Mouse (Mus musculus) inflammation-experienced regulatory T-cells (primary cell): Measurements from ENCODE around the gene Rab33b. TPM values are rescaled to one million over a fixed set of nuclear protein-coding genes. Genes with fewer than 3 reads are reported as not detected.

Experiments used
- polyA plus RNA-seq, 2 experiments: library from polyadenylated mRNA; unstranded; fragments of 100-300 nt; shearing (Covaris generic); gene quantifications; one replicate each; pipeline ENCODE4 v1.2.1; 2017

The Rab33b gene
- polyA plus RNA-seq, result 10 to 100 TPM; 24.3 to 28.8 TPM

GRCm38 (mm10) chr3:51483741-51484359, at the start of gene Rab33b:
Rab33b (plus strand) TSS chr3:51483920.

Other genes with a start within 250 kb of the Rab33b start
- gene Elf2, start 143.3 kb upstream of the Rab33b start, polyA plus RNA-seq, result 100 to 1,000 TPM in 1 of 2 experiments, 10 to 100 TPM in 1; 96.3 to 108 TPM
- gene Mgarp, start 87.2 kb upstream of the Rab33b start, polyA plus RNA-seq, result 1 to 10 TPM; 1.8 to 3.4 TPM
- gene Ndufc1, start 74.9 kb upstream of the Rab33b start, polyA plus RNA-seq, result 100 to 1,000 TPM; 119 to 189 TPM
- 10 to 100 TPM; 67.1 to 83.4 TPM for gene Naa15, start 68.8 kb upstream of the Rab33b start, polyA plus RNA-seq
- 10 to 100 TPM in 1 of 2 experiments, 1 to 10 TPM in 1; 6.0 to 11.4 TPM for gene Setd7, start 77.0 kb downstream of the Rab33b start, polyA plus RNA-seq
- 100 to 1,000 TPM; 147 to 192 TPM for gene Mgst2, start 176.4 kb downstream of the Rab33b start, polyA plus RNA-seq